Mouse (Mus musculus): ENCODE data around the gene Pik3ca.
A peak's percentile ranks its signal among the peaks of the same experiment; 100 is the strongest.
"Not testable (repeated sequence)": the region's sequence is repeated elsewhere in the genome, so short reads cannot be mapped to it uniquely, and the experiment has no call there.

Gene Pik3ca

DNA sequence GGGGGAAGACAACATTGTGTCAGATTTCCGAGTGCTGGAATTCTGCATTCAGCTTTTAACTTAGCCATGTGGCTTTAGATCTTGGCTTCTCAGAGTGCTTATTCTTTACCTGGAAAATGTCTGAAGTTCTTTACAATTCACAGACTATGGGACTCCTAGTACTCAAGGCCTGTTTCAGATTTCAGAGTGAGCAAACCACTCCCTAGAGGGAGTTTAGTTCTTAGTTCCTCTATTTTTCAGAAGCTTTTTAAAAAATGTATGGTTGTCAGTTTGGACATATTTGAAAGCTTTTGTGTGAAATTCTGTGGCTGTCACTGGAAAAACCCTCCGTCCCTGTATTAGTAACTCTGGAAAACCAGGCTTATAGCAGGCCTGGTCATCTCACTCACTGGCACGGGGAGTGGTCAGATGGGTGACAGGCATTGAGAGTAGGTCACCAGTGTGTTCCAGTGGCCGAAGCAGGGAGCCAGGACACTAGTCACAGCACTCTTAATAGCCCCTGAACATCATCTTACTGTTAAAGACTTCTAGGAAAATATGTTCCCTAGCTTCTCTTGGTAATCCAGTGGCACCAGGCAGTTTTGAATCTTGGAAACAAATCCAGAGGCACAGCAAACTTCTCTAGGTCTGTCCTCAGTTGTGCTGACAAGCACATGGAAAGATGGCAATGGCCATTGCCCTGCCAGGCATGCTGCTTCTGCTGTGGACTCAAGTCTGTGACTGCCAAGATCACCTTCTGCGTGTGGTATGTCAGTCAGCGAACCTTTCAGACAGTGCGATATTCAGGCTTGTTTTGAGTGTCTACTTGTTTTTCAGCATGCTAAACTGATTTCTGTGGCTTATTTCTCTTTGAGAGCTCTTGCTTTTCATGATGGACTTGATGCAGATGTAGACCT is 5.8 kb downstream of the Pik3ca start:
- DNase-seq = no peak

DNA sequence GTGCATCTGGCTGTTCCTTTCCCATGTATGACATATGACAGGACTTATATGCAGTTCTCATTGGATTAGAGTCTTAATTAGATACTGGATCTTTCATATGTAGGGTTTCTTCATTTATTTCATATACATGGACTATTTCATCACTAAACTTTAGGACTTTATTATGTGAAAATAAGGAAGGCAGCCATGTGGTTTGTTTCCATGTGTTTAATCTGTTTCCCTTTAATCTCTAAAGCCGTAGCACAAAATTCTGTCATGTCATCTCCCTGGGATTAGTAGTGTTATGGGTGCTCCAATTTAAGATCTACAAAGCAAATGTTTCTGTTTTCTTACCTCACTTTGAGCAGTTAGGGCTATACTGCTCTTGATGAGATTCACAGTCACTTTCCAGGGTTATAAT is 8.2 kb downstream of the Pik3ca start:
- no peak for DNase-seq

DNA sequence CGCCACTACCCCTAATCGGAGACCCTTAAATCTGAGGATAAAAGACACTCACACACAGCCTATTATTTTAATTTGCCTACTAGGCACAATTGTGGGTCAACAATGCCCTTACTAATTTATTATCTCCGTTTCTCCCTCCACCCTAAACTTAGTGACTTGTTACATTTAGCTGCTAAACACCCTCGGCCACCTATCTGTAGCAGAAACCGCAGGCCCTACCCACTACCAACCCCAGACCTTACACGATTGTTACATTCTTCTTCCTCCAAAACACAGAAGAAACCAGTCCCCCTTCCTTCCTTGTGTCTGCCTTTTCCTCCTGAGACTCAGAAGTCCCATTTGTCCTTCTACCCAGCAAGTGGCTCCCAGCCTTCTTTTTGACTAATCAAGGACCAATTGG is 9.3 kb downstream of the Pik3ca start:
- DNase-seq = no peak

GRCm38 (mm10) chr3:32408811-32409273 is 11.4 kb downstream of the Pik3ca start:
- DNase-seq = no peak

- DNase-seq = no peak
Measured at GRCm38 (mm10) chr3:32412502-32413044, 15.1 kb downstream of the Pik3ca start.

- peak; percentile 31 for DNase-seq
Measured at GRCm38 (mm10) chr3:32414381-32414780, 16.9 kb downstream of the Pik3ca start.

DNA sequence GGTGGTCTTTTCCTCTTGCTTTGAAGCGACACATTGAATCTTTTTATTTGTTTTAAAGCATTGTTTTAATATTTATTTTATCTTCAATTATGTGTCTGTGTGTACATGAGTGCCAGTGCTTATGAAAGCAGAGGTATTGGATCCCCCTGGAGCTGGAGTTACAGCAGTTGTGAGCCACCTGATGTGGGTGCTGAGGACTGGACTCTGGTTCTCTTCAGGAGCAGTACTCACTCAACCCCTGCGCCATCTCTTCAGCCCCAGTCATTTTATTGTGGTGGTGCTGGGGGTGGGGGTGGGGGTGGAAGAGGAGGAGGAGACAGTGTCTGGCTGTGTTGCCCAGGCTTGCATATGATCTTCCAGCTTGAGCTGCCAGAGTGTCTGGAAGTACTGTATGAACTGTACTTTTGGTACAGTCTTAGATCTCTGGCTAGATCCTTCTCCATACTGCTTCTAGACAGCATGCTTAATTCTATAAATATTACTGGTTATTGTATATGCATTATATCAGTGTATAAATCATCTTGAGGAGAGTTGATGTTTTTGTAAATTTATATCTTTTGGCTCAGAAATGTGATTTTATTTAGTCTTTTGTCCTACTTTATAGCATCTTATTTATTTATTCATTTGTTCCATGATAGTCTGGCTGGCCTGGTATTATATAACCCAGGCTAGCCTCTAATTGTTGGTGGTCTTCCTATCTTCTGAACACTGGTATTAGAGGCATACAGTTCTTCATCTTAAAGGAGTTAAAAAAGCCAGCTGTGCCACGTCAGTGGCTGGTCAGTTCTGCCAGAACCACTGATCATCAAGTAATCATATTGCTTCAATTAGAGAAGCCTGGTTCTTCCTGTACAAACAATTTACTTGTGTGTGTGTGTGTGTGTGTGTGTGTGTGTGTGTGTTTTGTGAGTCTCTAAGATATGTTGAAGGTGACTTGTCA is 18.2 kb downstream of the Pik3ca start:
- DNase-seq = no peak

DNA sequence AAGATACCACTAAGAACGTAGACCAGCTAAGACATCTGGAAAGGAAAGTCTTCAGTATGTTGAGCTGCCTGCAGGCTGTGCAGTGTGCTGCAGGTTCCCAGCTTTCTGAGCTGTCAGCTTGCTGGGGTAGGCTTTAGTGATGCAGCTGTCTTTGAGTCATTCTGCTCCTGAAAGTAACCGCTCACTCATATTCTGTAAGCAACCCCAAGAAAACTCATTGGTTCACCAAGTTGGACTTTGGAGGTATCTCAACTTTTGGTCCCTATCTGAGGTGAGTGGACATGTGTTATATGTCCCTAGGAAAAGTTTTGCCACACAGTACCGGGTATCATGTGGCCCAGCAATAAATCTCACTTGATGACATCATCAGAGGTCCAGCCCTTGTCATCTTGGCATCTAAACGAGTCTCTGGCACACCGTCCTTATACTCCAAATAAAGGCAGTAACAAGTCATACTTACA is 20.3 kb downstream of the Pik3ca start:
- DNase-seq = no peak

DNA sequence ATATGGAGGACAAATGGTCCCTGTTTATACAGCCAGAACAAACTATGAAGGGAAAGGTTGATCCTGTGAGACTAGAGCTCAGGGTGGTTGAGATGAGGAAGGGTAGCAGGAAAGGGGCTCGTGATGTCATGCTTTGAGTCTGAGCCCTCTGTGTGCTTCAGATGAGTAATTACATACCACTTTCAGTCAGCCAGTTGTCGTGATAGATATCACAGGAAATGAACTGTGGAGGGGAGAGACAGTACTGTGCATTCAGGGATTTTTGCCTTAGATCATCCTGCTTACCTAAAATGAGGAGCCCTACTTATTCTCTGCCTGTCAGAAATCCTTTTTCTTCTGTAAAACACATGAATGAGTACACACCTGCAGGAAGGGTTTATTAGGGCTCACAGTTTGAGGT is 22.4 kb downstream of the Pik3ca start:
- no peak for DNase-seq

DNA sequence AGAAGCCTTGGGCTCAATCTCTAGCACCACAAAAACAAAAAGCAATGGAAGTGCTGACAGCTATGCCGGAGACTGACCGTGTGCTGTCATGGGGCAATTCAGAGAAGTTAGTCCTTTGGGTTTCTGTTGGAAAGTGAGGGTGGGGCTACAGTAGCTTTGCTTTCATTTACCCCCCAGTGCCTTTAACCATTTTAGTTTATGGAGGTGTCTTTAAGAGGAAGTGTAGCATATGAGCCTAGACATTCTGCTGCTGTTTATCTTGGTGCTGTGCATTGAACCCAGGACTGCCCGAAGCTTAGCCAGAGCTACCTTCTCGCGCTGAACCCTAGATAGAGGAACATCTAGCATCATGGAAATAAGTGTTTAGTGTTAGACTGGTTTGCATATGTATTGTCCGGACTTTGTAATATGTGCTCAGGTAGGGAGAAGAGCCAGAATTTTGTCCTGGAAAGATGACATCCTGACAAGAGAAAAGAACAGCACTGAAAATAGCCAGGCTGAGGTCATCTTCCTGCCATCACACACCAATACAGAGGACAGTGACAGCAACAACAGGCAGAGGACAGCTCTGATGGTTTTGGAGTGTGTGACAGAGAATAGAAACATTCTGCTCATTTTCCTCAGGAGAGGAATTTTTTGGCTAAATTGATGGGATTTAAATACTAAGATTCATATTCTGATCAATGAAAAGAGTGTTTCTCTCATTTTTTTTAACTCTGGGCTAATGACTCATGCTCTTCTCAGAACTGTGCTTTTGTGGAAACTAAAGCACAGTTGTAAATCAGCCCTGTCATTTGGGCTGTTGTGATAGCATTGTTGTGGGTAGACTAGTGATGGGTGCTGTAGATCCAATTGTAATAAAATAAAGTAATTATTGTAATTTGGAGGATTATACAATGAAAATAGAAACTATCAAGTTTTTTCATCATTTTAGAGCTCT is 23.9 kb downstream of the Pik3ca start:
- DNase-seq = no peak

DNA sequence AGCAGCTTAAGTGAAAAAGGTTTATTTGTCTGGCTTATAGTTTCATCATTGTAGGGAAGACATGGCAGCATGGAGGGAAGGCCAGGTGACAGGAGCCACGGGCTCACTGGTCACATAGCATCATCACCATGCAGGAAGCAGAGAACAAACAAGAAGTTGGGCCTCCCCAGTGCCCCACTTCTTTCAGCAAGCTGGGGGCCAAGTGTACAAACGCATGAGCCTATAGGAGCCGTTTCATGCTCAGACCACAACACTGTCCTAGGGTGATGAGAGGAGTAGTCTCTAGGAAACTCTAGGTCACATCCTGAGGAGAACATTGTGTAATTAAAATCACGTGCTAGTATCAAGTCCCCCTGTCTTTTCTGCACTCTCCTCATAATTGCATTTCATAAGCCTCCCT is 30.2 kb downstream of the Pik3ca start:
- DNase-seq = no peak

GRCm38 (mm10) chr3:32428361-32428760 is 30.9 kb downstream of the Pik3ca start:
- DNase-seq = no peak

DNA sequence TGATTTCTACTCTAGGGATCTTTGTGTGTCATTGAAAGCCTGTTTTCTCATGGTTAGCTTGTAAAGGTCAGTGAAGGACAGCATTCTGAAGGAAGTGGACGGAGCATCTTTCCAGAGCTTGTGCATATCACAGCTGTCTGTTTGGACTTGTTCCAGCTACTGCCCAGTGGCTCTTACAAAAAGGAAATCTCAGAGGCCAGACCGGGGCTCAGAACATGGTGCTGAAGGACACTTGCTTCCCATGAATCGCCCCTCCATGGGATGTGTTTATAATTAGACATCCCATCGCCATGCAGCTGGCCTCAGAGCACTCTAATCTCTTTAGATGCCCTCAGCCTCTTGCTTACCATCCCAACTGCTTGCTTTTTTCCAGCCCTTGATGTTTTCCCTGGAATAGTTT is 31.4 kb downstream of the Pik3ca start:
- peak; percentile 83 for DNase-seq

- DNase-seq = not testable (repeated sequence)
Measured at GRCm38 (mm10) chr3:32429351-32429750, 31.9 kb downstream of the Pik3ca start.

GRCm38 (mm10) chr3:32430394-32430793 is 32.9 kb downstream of the Pik3ca start:
- no peak for DNase-seq

DNA sequence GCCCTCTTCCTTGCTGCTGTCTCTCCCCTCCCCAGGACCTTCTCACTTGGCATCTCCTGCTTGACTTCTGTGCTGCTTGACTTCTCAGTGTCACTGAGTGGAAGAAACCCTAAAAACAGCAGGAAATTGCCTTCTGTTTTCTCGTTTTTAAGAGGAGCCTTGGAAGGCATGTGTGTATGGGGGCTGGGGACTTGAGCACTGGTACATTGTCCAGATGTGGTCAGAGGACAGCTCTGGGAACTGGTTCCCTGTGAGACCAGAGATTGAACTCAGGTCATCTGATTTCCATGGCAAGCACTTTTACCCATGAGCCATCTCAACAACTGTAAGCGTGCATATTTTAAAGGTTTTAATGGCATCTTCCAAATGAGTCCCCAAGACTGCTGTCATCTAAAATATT is 36.5 kb downstream of the Pik3ca start:
- no peak for DNase-seq

GRCm38 (mm10) chr3:32436101-32436500 is 38.6 kb downstream of the Pik3ca start:
- no peak for DNase-seq

DNA sequence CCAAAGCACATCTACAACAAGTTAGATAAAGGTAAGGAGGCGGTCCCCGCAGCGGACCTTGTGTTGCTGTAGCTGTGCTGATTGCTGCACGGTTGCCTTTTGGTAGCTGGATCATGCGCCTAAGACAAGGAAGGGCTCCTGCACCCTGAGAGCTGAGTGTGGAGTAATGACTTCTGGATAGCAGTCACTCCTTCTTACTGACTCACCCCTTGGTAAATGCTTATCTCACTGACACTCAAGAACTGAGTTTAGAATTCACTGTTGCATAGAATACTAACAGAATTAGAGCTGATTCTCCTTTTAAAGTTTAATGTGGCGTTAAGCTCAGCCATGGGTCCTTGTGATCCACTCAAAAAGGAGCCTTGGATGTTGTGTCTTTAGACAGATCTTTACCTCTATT is 39.8 kb downstream of the Pik3ca start:
- no peak for DNase-seq

DNA sequence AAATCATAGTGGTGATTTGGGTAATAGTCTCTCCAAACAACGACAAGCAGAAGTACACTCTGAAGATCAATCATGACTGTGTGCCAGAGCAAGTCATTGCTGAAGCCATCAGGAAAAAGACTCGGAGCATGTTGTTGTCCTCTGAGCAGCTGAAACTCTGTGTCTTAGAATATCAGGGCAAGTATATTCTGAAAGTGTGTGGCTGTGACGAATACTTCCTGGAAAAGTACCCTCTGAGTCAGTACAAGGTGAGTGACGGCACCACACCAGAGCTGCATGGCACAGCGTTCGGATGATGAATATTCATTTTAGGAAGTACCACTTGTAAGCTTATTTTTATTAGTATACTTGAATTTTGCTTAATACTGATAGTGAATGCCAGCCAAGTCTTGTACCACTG is 40.3 kb downstream of the Pik3ca start:
- DNase-seq = no peak

- no peak for DNase-seq
Measured at GRCm38 (mm10) chr3:32438716-32439115, 41.2 kb downstream of the Pik3ca start.

DNA sequence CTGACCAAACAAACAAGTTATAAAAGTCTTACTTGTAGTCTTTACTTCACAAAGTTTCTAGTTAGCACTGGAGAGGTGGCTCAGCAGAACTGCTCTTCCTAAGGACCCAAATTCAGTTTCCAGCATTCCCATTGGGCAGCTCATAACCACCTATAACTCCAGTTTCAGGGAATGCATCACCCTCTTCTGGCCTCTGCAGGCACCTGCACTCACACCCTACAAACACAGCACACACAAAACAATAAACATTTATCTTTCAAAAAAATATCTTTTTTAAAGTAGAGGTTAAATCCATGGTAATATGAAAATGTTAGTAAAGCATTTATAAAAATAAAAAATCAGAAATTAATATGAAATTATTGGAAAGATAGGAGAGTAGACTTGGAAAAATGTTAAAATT is 44.2 kb downstream of the Pik3ca start:
- no peak for DNase-seq
